Mouse (Mus musculus) frontal cortex, postnatal 14 days (tissue): Measurements from ENCODE around the gene Lhx6.
"Not testable (repeated sequence)": the region's sequence is repeated elsewhere in the genome, so short reads cannot be mapped to it uniquely, and the experiment has no call there.

ENCODE experiments used
- DNase-seq, 2 experiments: peaks; one replicate each; pipeline ENCODE4 v3.0.0; 2022; ENCODE audit warnings: low spot score in 2 of 2

Gene Lhx6

GRCm38 (mm10) chr2:36104956-36105741 lies at the start of gene Lhx6:
TSS of gene Lhx6 (minus strand) at chr2:36105408.
- no peak for DNase-seq

- not testable (repeated sequence) for DNase-seq
Observed at GRCm38 (mm10) chr2:36152401-36152800, 47.2 kb upstream of the Lhx6 start.

GRCm38 (mm10) chr2:36148876-36149365 lies 43.7 kb upstream of the Lhx6 start:
- no peak for DNase-seq

- DNase-seq = no peak
Observed at GRCm38 (mm10) chr2:36139096-36139495, 33.9 kb upstream of the Lhx6 start.

GRCm38 (mm10) chr2:36136300-36136941 lies 31.2 kb upstream of the Lhx6 start, which contains the start of the genes Mrrf and Rbm18:
TSS of gene Mrrf (plus strand) at chr2:36136389.
TSS of gene Rbm18 (minus strand) at chr2:36136773.
- DNase-seq = peak; percentile 87 to 90

GRCm38 (mm10) chr2:36135887-36136286 lies 30.7 kb upstream of the Lhx6 start:
- DNase-seq = no peak

GRCm38 (mm10) chr2:36129051-36129450 lies 23.8 kb upstream of the Lhx6 start:
- no peak for DNase-seq

- no peak for DNase-seq
Observed at GRCm38 (mm10) chr2:36127973-36128372, 22.8 kb upstream of the Lhx6 start.

GRCm38 (mm10) chr2:36126795-36127429 lies 21.7 kb upstream of the Lhx6 start:
- DNase-seq = no peak

GRCm38 (mm10) chr2:36112632-36113031 lies 7.4 kb upstream of the Lhx6 start:
- no peak for DNase-seq

GRCm38 (mm10) chr2:36108615-36109014 lies 3.4 kb upstream of the Lhx6 start:
- DNase-seq = no peak

GRCm38 (mm10) chr2:36104436-36104955 lies 712 bp downstream of the Lhx6 start:
- no peak for DNase-seq

GRCm38 (mm10) chr2:36103555-36104367 lies 1.4 kb downstream of the Lhx6 start:
- DNase-seq = no peak

GRCm38 (mm10) chr2:36103069-36103554 lies 2.1 kb downstream of the Lhx6 start:
- no peak for DNase-seq

GRCm38 (mm10) chr2:36102559-36102946 lies 2.7 kb downstream of the Lhx6 start:
- no peak for DNase-seq

GRCm38 (mm10) chr2:36101866-36102558 lies 3.2 kb downstream of the Lhx6 start:
- DNase-seq = no peak

GRCm38 (mm10) chr2:36099739-36100138 lies 5.5 kb downstream of the Lhx6 start:
- DNase-seq = no peak

- DNase-seq = no peak
Observed at GRCm38 (mm10) chr2:36098021-36098420, 7.2 kb downstream of the Lhx6 start.

- DNase-seq = no peak
Observed at GRCm38 (mm10) chr2:36097129-36097815, 7.9 kb downstream of the Lhx6 start.

- no peak for DNase-seq
Observed at GRCm38 (mm10) chr2:36093914-36094475, 11.2 kb downstream of the Lhx6 start.
